Mouse (Mus musculus) urinary bladder, postnatal 36 days (tissue): ENCODE results near the gene Lrriq1.

Source experiments
- DNase-seq, 2 experiments: peaks; one replicate each; pipeline ENCODE4 v3.0.0; 2022; ENCODE audit warnings: low spot score in 2 of 2, mixed read lengths in 1 of 2

Gene Lrriq1

GRCm38 (mm10) chr10:103235707-103236459, at the start of gene Lrriq1:
Lrriq1 (minus strand) TSS chr10:103236322.
- DNase-seq = peak; percentile 18 to 41

- DNase-seq = no peak
Observed at GRCm38 (mm10) chr10:103253842-103254803, 18.0 kb upstream of the Lrriq1 start.

- no peak for DNase-seq
Observed at GRCm38 (mm10) chr10:103236460-103236772, 294 bp upstream of the Lrriq1 start.

- DNase-seq = no peak
Observed at GRCm38 (mm10) chr10:103226646-103227045, 9.5 kb downstream of the Lrriq1 start.

GRCm38 (mm10) chr10:103194655-103195328, 41.3 kb downstream of the Lrriq1 start:
- no peak for DNase-seq

GRCm38 (mm10) chr10:103145769-103146379, 90.2 kb downstream of the Lrriq1 start:
- no peak for DNase-seq

- no peak for DNase-seq
Observed at GRCm38 (mm10) chr10:103144927-103145768, 91.0 kb downstream of the Lrriq1 start.

GRCm38 (mm10) chr10:103142526-103142925, 93.6 kb downstream of the Lrriq1 start:
- DNase-seq = no peak

GRCm38 (mm10) chr10:103141532-103141931, 94.6 kb downstream of the Lrriq1 start:
- DNase-seq = no peak

GRCm38 (mm10) chr10:103140609-103141008, 95.5 kb downstream of the Lrriq1 start:
- no peak for DNase-seq

GRCm38 (mm10) chr10:103114629-103115028, 121.5 kb downstream of the Lrriq1 start:
- no peak for DNase-seq

- DNase-seq = no peak
Observed at GRCm38 (mm10) chr10:103108090-103108489, 128.0 kb downstream of the Lrriq1 start.

- DNase-seq = no peak
Observed at GRCm38 (mm10) chr10:103086101-103086500, 150.0 kb downstream of the Lrriq1 start.

GRCm38 (mm10) chr10:103049593-103049992, 186.5 kb downstream of the Lrriq1 start:
- no peak for DNase-seq

GRCm38 (mm10) chr10:103046623-103047022, 189.5 kb downstream of the Lrriq1 start:
- no peak for DNase-seq

- DNase-seq = no peak
Observed at GRCm38 (mm10) chr10:103045019-103045418, 191.1 kb downstream of the Lrriq1 start.

GRCm38 (mm10) chr10:103035002-103035640, 201.0 kb downstream of the Lrriq1 start:
- DNase-seq = no peak

GRCm38 (mm10) chr10:103030931-103031330, 205.2 kb downstream of the Lrriq1 start:
- no peak for DNase-seq

GRCm38 (mm10) chr10:103029730-103030490, 206.2 kb downstream of the Lrriq1 start, which contains the start of gene Alx1:
Alx1 (minus strand) TSS chr10:103030215.
- DNase-seq = no peak
